Mouse (Mus musculus): ENCODE data around the gene Rab11b.

- no peak for TF ChIP-seq POLR2A (IDR thresholded peaks at IDR 0.05; ENCODE audit: extremely low read depth, insufficient read depth, low read length)
- TF ChIP-seq CTCF (IDR thresholded peaks at IDR 0.05; ENCODE audit: extremely low read depth, insufficient read depth, low read length): no peak
These were observed 38.9 kb upstream of the Rab11b start for GRCm38 (mm10) chr17:33799277-33799676.

Data from cortical plate, adult 2 months (tissue).